Mouse (Mus musculus): ENCODE measurements around the gene Nectin4.

GRCm38 (mm10) chr1:171356814-171357213 is 13.1 kb upstream of the Nectin4 start:
- no peak for TF ChIP-seq CTCF (IDR thresholded peaks at IDR 0.05; ENCODE audit: control insufficient read depth, insufficient read depth, insufficient read length)
- TF ChIP-seq MAX (IDR thresholded peaks at IDR 0.05), result no peak
- TF ChIP-seq MYOD1 (IDR thresholded peaks at IDR 0.05; ENCODE audit: control insufficient read depth, insufficient read length, low read depth), result no peak
- TF ChIP-seq CEBPB (IDR thresholded peaks at IDR 0.05; ENCODE audit: low read depth), result no peak
- no peak for TF ChIP-seq USF1 (IDR thresholded peaks at IDR 0.05; ENCODE audit: low read depth)
- no peak for TF ChIP-seq MYOG (IDR thresholded peaks at IDR 0.05; ENCODE audit: control insufficient read depth, extremely low read depth, insufficient read length)

Data from C2C12 (cell line).